Mouse (Mus musculus) midbrain, postnatal 0 days (tissue): Measurements from ENCODE around the gene Arhgdia. TPM values are rescaled to one million over a fixed set of nuclear protein-coding genes. Genes with fewer than 3 reads are reported as not detected.

Experiments used
- ATAC-seq: fragments of 200-750 bp; cut with Nextera tagmentation; 2 replicates; pipeline ENCODE4 v1.8.0; 2017; ENCODE audit warnings: moderate number of reproducible peaks, mild to moderate bottlenecking, moderate TSS enrichment, moderate library complexity; ENCODE audit not compliant: low FRiP score
- DNase-seq: peaks from one replicate; pipeline ENCODE4 v3.0.0-alpha.2; 2015; ENCODE audit warnings: low spot score
- H3K27ac ChIP-seq: fragments of 300-500 bp; sonication (generic); 2 replicates; pipeline ENCODE4 v1.5.1; 2014; ENCODE audit warnings: low read depth, mild to moderate bottlenecking, low read length, mixed read lengths
- H3K27me3 ChIP-seq: fragments of 300-500 bp; sonication (generic); 2 replicates; pipeline ENCODE4 v1.6.1; 2014; ENCODE audit warnings: low read length, control low read depth, mixed read lengths; ENCODE audit not compliant: insufficient read depth
- H3K36me3 ChIP-seq: fragments of 300-500 bp; sonication (generic); 2 replicates; pipeline ENCODE4 v1.6.1; 2014; ENCODE audit warnings: low read length, control low read depth, mixed read lengths; ENCODE audit not compliant: insufficient read depth
- H3K4me1 ChIP-seq: fragments of 300-500 bp; sonication (generic); 2 replicates; pipeline ENCODE4 v1.6.1; 2014; ENCODE audit warnings: mild to moderate bottlenecking, control low read depth, antibody characterized with exemption, low read length, mixed read lengths; ENCODE audit not compliant: insufficient read depth
- H3K4me2 ChIP-seq: fragments of 300-500 bp; sonication (generic); 2 replicates; pipeline ENCODE4 v1.6.1; 2014; ENCODE audit warnings: low read depth, mild to moderate bottlenecking, low read length, mixed read lengths; ENCODE audit not compliant: poor library complexity, severe bottlenecking
- H3K4me3 ChIP-seq: fragments of 300-500 bp; sonication (generic); 2 replicates; pipeline ENCODE4 v1.5.1; 2014; ENCODE audit warnings: low read depth, mild to moderate bottlenecking, low read length, moderate library complexity
- H3K9ac ChIP-seq: fragments of 300-500 bp; sonication (generic); replicated peaks from 2 replicates; pipeline ENCODE4 v1.6.1; 2014; ENCODE audit warnings: mild to moderate bottlenecking, low read length, moderate library complexity, mixed read lengths; ENCODE audit not compliant: poor library complexity, severe bottlenecking
- H3K9me3 ChIP-seq: fragments of 300-500 bp; sonication (generic); 2 replicates; pipeline ENCODE4 v1.6.1; 2016; ENCODE audit warnings: low read length, control low read depth
- CTCF ChIP-seq: IDR thresholded peaks from 2 replicates; pipeline ENCODE4 v1.5.1; 2016; ENCODE audit warnings: antibody characterized with exemption, mild to moderate bottlenecking
- WGBS: fragments of 180-500 bp; shearing (Covaris S2); extraction: QIAGEN DNeasy Blood & Tissue Kit; methylation state at CpG from one replicate; pipeline ENCODE4 v1.1.7; 2014; 5-methylcytosine and 5-hydroxymethylcytosine counted together
- polyA plus RNA-seq: library from polyadenylated mRNA; unstranded; fragments of >200 nt; fragmentation: Nextera tagmentation; extraction: Ambion mirVana; gene quantifications from 2 replicates; pipeline ENCODE4 v1.2.1, GENCODE M21; 2015
- total RNA-seq: library from RNA; depleted of rRNA; stranded (reverse); fragments of >200 nt; gene quantifications from 2 replicates; pipeline ENCODE4 v1.2.3, GENCODE M21; 2014

Arhgdia gene
- total and polyA plus RNA-seq, 2 experiments from 2014 or later = 286 to 390 TPM

- Histone ChIP-seq H3K9ac (peak overlapping the region; percentile 99), H3K27me3 (no peaks in the 10 kb centered on the region), H3K4me1 (peaks cover 14% of the 10 kb centered on the region), H3K27ac (peak overlapping the region; percentile 89), H3K36me3 (peaks cover 12% of the 10 kb centered on the region), H3K4me3 (peak overlapping the region; percentile 91), H3K4me2 (peak overlapping the region; percentile 91), H3K9me3 (no peaks in the 10 kb centered on the region)
- DNase-seq (no peak), ATAC-seq (no peak)
- WGBS = 22% methylated on average over 7 of the region's 7 CpGs
- no peak for TF ChIP-seq CTCF
These were observed 32.6 kb downstream of the Arhgdia start for GRCm38 (mm10) chr11:120548786-120549167.

GRCm38 (mm10) chr11:120548214-120548613, 33.2 kb downstream of the Arhgdia start:
- peak overlapping the region; percentile 99; the same call in 1 of the 2 replicates for H3K9ac ChIP-seq
- no peak for ATAC-seq

GRCm38 (mm10) chr11:120547469-120547868, 34.0 kb downstream of the Arhgdia start:
- peak; percentile 31 for TF ChIP-seq CTCF
- Histone ChIP-seq H3K27ac (no peak overlapping the region), H3K9ac (no peak overlapping the region), H3K36me3 (peaks cover 23% of the 10 kb centered on the region), H3K4me3 (no peak overlapping the region), H3K4me1 (peaks cover 14% of the 10 kb centered on the region), H3K4me2 (no peak overlapping the region), H3K9me3 (no peaks in the 10 kb centered on the region), H3K27me3 (no peaks in the 10 kb centered on the region)
- WGBS = 57% methylated on average over 2 of the region's 2 CpGs
- no peak for ATAC-seq
- no peak for DNase-seq

More at GRCm38 (mm10) chr11:120548214-120548613, 33.2 kb downstream of the Arhgdia start:
- DNase-seq = no peak
- TF ChIP-seq CTCF = no peak
- Histone ChIP-seq H3K4me2 (peak overlapping the region; percentile 91), H3K27me3 (no peaks in the 10 kb centered on the region), H3K27ac (peak overlapping the region; percentile 89; the same call in 1 of the 2 replicates), H3K4me3 (peak overlapping the region; percentile 91; the same call in 1 of the 2 replicates), H3K36me3 (peaks cover 17% of the 10 kb centered on the region), H3K4me1 (peaks cover 14% of the 10 kb centered on the region), H3K9me3 (no peaks in the 10 kb centered on the region)
- WGBS = 86% methylated on average over 3 of the region's 3 CpGs

GRCm38 (mm10) chr11:120545964-120546363, 35.5 kb downstream of the Arhgdia start:
- H3K27ac ChIP-seq = no peak overlapping the region
- no peak for TF ChIP-seq CTCF
- 95% methylated on average over 3 of the region's 3 CpGs for WGBS
- DNase-seq = no peak
- no peak overlapping the region for H3K4me3 ChIP-seq
- H3K27me3 ChIP-seq = no peaks in the 10 kb centered on the region
- no peak overlapping the region for H3K4me2 ChIP-seq
- H3K36me3 ChIP-seq = peaks cover 28% of the 10 kb centered on the region
- ATAC-seq = no peak
- H3K4me1 ChIP-seq = peaks cover 14% of the 10 kb centered on the region
- H3K9ac ChIP-seq = no peak overlapping the region
- no peaks in the 10 kb centered on the region for H3K9me3 ChIP-seq

- no peaks in the 10 kb centered on the region for H3K27me3 ChIP-seq
- H3K4me2 ChIP-seq = no peak overlapping the region
- no peak overlapping the region for H3K27ac ChIP-seq
- H3K4me3 ChIP-seq = no peak overlapping the region
- WGBS = 88% methylated on average over 6 of the region's 6 CpGs
- H3K9ac ChIP-seq = no peak overlapping the region
- DNase-seq (no peak), ATAC-seq (no peak)
- H3K4me1 ChIP-seq = peaks cover 9% of the 10 kb centered on the region; the same call in 1 of the 2 replicates
- TF ChIP-seq CTCF = no peak
- peaks cover 31% of the 10 kb centered on the region for H3K36me3 ChIP-seq
- H3K9me3 ChIP-seq = no peaks in the 10 kb centered on the region
These were observed 39.0 kb downstream of the Arhgdia start for GRCm38 (mm10) chr11:120542376-120542775.

GRCm38 (mm10) chr11:120541907-120542306, 39.5 kb downstream of the Arhgdia start:
- H3K9ac ChIP-seq = no peak overlapping the region
- DNase-seq (no peak), ATAC-seq (no peak)
- peak; percentile 56 for TF ChIP-seq CTCF
- 28% methylated on average over 4 of the region's 4 CpGs for WGBS
- no peak overlapping the region for H3K4me3 ChIP-seq
- H3K4me1 ChIP-seq = peaks cover 9% of the 10 kb centered on the region; the same call in 1 of the 2 replicates
- H3K9me3 ChIP-seq = no peaks in the 10 kb centered on the region
- no peak overlapping the region for H3K27ac ChIP-seq
- no peak overlapping the region for H3K4me2 ChIP-seq
- no peaks in the 10 kb centered on the region for H3K27me3 ChIP-seq
- peaks cover 31% of the 10 kb centered on the region for H3K36me3 ChIP-seq
